28 mouse cellular contexts compared by ENCODE assay signal in genomic region chr4:109641451-109641850, GRCm38 (mm10). TPM values are rescaled to one million over a fixed set of nuclear protein-coding genes. Genes with fewer than 3 reads are reported as not detected.
DNase-seq lines count a peak whose midpoint lies in the region; ATAC-seq and TF ChIP-seq lines count a peak whose summit lies in the region.
"Had no signal": no experiment of that assay in that cellular context is flagged by ENCODE, and none has a peak within 500 bp of the region (broad histone marks: within the 10 kb centered on the region; RNA-seq: fewer than 3 reads in every experiment).

No protein-coding gene starts in this region.

- DNase-seq in gastrocnemius, postnatal 14 days, result peak; percentile 5
- no peak for DNase-seq in gastrocnemius, adult 2 months
- DNase-seq in lung, embryonic 14.5 days, result peak; percentile 67
- DNase-seq in lung, postnatal 0 days (ENCODE audit: low spot score), result peak; percentile 61
- peak; percentile 58 to 85 for DNase-seq in lung, postnatal 4 days
- no peak for DNase-seq in kidney, adult 18-20 months
- no peak for DNase-seq in kidney, postnatal 25 days
- DNase-seq: adrenal gland, adult 2 months; cerebellum, adult 18-20 months; cerebellum, postnatal 10 days; gastrocnemius, postnatal 10 days; heart, postnatal 36 days; kidney, adult 9 months; kidney, postnatal 10 days; liver; right cerebral cortex, adult 18-20 months; right cerebral cortex, postnatal 4 days; thymus, adult 18-20 months; thymus, postnatal 4 days had no signal

- H3K27ac ChIP-seq in gastrocnemius, adult 2 months, result no peak overlapping the region
- no peak overlapping the region for H3K27ac ChIP-seq in lung, embryonic 14.5 days (ENCODE audit: low read depth)
- no peak overlapping the region for H3K27ac ChIP-seq in lung, postnatal 0 days (ENCODE audit: low read length)
- H3K27ac ChIP-seq: embryonic facial prominence, embryonic 13.5 days; forebrain, embryonic 10.5 days; hindbrain, embryonic 13.5 days; stomach, postnatal 0 days had no signal

- WGBS in lung, embryonic 14.5 days, result 46% methylated on average over 3 of the region's 3 CpGs
- WGBS in lung, postnatal 0 days, result 42% methylated on average over 3 of the region's 3 CpGs

- 0 out of 2 replicates have a peak, but pooled peaks have one; percentile 17 for TF ChIP-seq EP300 in lung, postnatal 0 days (IDR thresholded peaks at IDR 0.05)

- no peak overlapping the region for H3K4me3 ChIP-seq in gastrocnemius, adult 2 months
- no peak overlapping the region for H3K4me3 ChIP-seq in lung, embryonic 14.5 days (ENCODE audit: low read depth, low read length)
- H3K4me3 ChIP-seq in lung, postnatal 0 days (ENCODE audit: low read depth, low read length), result no peak overlapping the region
- H3K4me3 ChIP-seq: embryonic facial prominence, embryonic 13.5 days; forebrain, embryonic 10.5 days; hindbrain, embryonic 13.5 days had no signal

- no peaks in the 10 kb centered on the region for H3K9me3 ChIP-seq in lung, embryonic 14.5 days (ENCODE audit: low read depth, low read length)
- no peaks in the 10 kb centered on the region for H3K9me3 ChIP-seq in lung, postnatal 0 days (ENCODE audit: low read length)
- H3K9me3 ChIP-seq: embryonic facial prominence, embryonic 13.5 days; forebrain, embryonic 10.5 days; hindbrain, embryonic 13.5 days had no signal

- no peaks in the 10 kb centered on the region for H3K4me1 ChIP-seq in lung, embryonic 14.5 days (ENCODE audit: insufficient read depth)
- no peaks in the 10 kb centered on the region for H3K4me1 ChIP-seq in lung, postnatal 0 days (ENCODE audit: insufficient read depth, low read depth, low read length)
- H3K4me1 ChIP-seq: embryonic facial prominence, embryonic 13.5 days; forebrain, embryonic 10.5 days; hindbrain, embryonic 13.5 days had no signal

- no peaks in the 10 kb centered on the region for H3K27me3 ChIP-seq in lung, embryonic 14.5 days (ENCODE audit: insufficient read depth, low read length)
- H3K27me3 ChIP-seq in lung, postnatal 0 days (replicated peaks; ENCODE audit: insufficient read depth, low read length), result no peaks in the 10 kb centered on the region
- H3K27me3 ChIP-seq: embryonic facial prominence, embryonic 13.5 days; hindbrain, embryonic 13.5 days had no signal

- no peak for TF ChIP-seq CTCF in gastrocnemius, adult 2 months (IDR thresholded peaks at IDR 0.05)
- TF ChIP-seq CTCF in lung, embryonic 14.5 days (IDR thresholded peaks at IDR 0.05; ENCODE audit: low read depth), result no peak
- TF ChIP-seq CTCF in lung, postnatal 0 days (IDR thresholded peaks at IDR 0.05), result no peak

- intact Hi-C loops in gastrocnemius, postnatal 14 days (cut with DNase I; ENCODE audit: low total_unique reads), result no loop called here
- intact Hi-C loops in gastrocnemius, adult 2 months (cut with DNase I), result no loop called here

- no peak overlapping the region for H3K9ac ChIP-seq in lung, embryonic 14.5 days
- no peak overlapping the region for H3K9ac ChIP-seq in lung, postnatal 0 days (replicated peaks; ENCODE audit: low read depth)
- H3K9ac ChIP-seq: embryonic facial prominence, embryonic 13.5 days; hindbrain, embryonic 13.5 days had no signal

- no peaks in the 10 kb centered on the region for H3K36me3 ChIP-seq in lung, embryonic 14.5 days (ENCODE audit: insufficient read depth)
- no peaks in the 10 kb centered on the region for H3K36me3 ChIP-seq in lung, postnatal 0 days (ENCODE audit: insufficient read depth, low read length)
- H3K36me3 ChIP-seq: embryonic facial prominence, embryonic 13.5 days; forebrain, embryonic 10.5 days; hindbrain, embryonic 13.5 days had no signal

- peak; percentile 70; the same call in 1 of the 2 replicates for ATAC-seq in lung, embryonic 14.5 days (ENCODE audit: insufficient read depth)
- peak; percentile 68 for ATAC-seq in lung, postnatal 0 days
- ATAC-seq: CD4-positive, CD25-positive, alpha-beta regulatory T cell, adult 4 months; forebrain, embryonic 16.5 days; intestine, embryonic 16.5 days; midbrain, embryonic 16.5 days had no signal

- H3K4me2 ChIP-seq in lung, embryonic 14.5 days, result no peak overlapping the region
- no peak overlapping the region for H3K4me2 ChIP-seq in lung, postnatal 0 days (replicated peaks; ENCODE audit: low read depth, low read length)
- H3K4me2 ChIP-seq: embryonic facial prominence, embryonic 13.5 days; hindbrain, embryonic 13.5 days; midbrain, embryonic 11.5 days had no signal

RNA-seq across cellular contexts. Expression of gene Cdkn2c, which starts 25.5 kb away (rescaled TPM):
- 10 to 100 TPM; 12.2 to 12.4 TPM for total RNA-seq in gastrocnemius, postnatal 14 days (2021)
- total RNA-seq in gastrocnemius, adult 2 months (2021), result 10 to 100 TPM in 1 of 2 experiments, 1 to 10 TPM in 1; 8.2 to 14.0 TPM
- polyA plus RNA-seq in lung, embryonic 14.5 days (2014; fragmentation: Nextera tagmentation; extraction: Ambion mirVana), result 11.0 and 11.8 TPM in 2 replicates
- 6.0 and 8.2 TPM in 2 replicates for polyA plus RNA-seq in lung, postnatal 0 days (2015; fragmentation: Nextera tagmentation; extraction: Ambion mirVana)

RNA-seq across cellular contexts. Expression of gene Faf1, which starts 34.9 kb away (rescaled TPM):
- total RNA-seq in gastrocnemius, postnatal 14 days (2021), result 10 to 100 TPM; 23.1 to 23.6 TPM
- total RNA-seq in gastrocnemius, adult 2 months (2021), result 10 to 100 TPM; 40.7 to 45.6 TPM
- polyA plus RNA-seq in lung, embryonic 14.5 days (2014; fragmentation: Nextera tagmentation; extraction: Ambion mirVana), result 30.3 and 32.1 TPM in 2 replicates
- 17.9 and 21.2 TPM in 2 replicates for polyA plus RNA-seq in lung, postnatal 0 days (2015; fragmentation: Nextera tagmentation; extraction: Ambion mirVana)

Comparison
In these comparisons a context has a peak if more than half of its experiments do, and no peak if none do; other contexts are left out.
1. DNase-seq: peak in gastrocnemius, postnatal 14 days (single experiment), lung, embryonic 14.5 days (single experiment), lung, postnatal 0 days (single experiment) and lung, postnatal 4 days (2 of 2); none in gastrocnemius, adult 2 months (single experiment), kidney, adult 18-20 months (single experiment) and kidney, postnatal 25 days (0 of 2).